Mouse (Mus musculus): ENCODE results near the gene Tenm2.

DNA sequence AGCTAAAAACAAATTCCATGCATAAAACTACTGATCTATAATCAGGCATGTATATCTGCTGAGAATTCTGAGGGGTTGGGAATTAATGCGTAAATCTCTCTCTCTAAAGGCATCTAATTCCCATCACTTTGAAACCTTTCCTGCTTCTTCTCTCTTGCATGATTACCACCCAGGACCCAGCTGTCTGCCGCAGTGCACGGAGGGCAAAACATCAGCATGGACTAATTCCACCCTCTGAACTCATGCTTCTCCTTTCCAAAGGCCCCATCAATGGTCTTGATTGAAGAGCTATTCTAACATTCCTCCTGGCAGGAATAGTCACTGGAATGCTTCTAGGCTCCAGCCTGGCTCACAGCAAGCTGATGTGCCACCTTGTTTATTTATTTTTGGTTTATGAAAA is 572.2 kb downstream of the Tenm2 start:
- TF ChIP-seq CTCF (IDR thresholded peaks at IDR 0.05; ENCODE audit: low read depth) = no peak
- TF ChIP-seq EP300 (IDR thresholded peaks at IDR 0.05; ENCODE audit: low read depth) = no peak
